ENCODE assay signal across 8 mouse cellular contexts in genomic region chr1:165634151-165634884, GRCm38 (mm10). TPM values are rescaled to one million over a fixed set of nuclear protein-coding genes. Genes with fewer than 3 reads are reported as not detected.
DNase-seq lines count a peak whose midpoint lies in the region; ATAC-seq and TF ChIP-seq lines count a peak whose summit lies in the region.

Gene Mpzl1 (minus strand): TSS chr1:165634538.

- under 1% methylated on average over 60 of the region's 73 CpGs for WGBS in forebrain, embryonic 13.5 days
- under 1% methylated on average over 68 of the region's 73 CpGs for WGBS in large intestine, adult 2 months
- WGBS in liver, postnatal 0 days (ENCODE audit: insufficient replicate concordance), result under 1% methylated on average over 55 of the region's 73 CpGs
- WGBS in neural tube, embryonic 14.5 days, result under 1% methylated on average over 55 of the region's 73 CpGs

- H3K27me3 ChIP-seq in ES-Bruce4 (ENCODE audit: control insufficient read depth, insufficient read depth, low read length, poor library complexity, severe bottlenecking), result no peaks in the 10 kb centered on the region
- no peaks in the 10 kb centered on the region for H3K27me3 ChIP-seq in forebrain, embryonic 13.5 days
- H3K27me3 ChIP-seq in liver, postnatal 0 days (ENCODE audit: insufficient read depth, low read length), result no peaks in the 10 kb centered on the region
- no peaks in the 10 kb centered on the region for H3K27me3 ChIP-seq in neural tube, embryonic 14.5 days (ENCODE audit: control insufficient read depth, insufficient read depth, low read length)

- no peak for TF ChIP-seq EP300 in ES-Bruce4 (IDR thresholded peaks at IDR 0.05; ENCODE audit: insufficient read depth, low read depth, low read length)
- no peak for TF ChIP-seq EP300 in liver, postnatal 0 days (IDR thresholded peaks at IDR 0.05; ENCODE audit: low read depth)

- peaks cover 5% of the 10 kb centered on the region for H3K4me1 ChIP-seq in ES-Bruce4 (ENCODE audit: control insufficient read depth, insufficient read depth, low read length)
- H3K4me1 ChIP-seq in forebrain, embryonic 13.5 days, result peaks cover 43% of the 10 kb centered on the region
- H3K4me1 ChIP-seq in liver, postnatal 0 days (ENCODE audit: insufficient read depth), result peaks cover 23% of the 10 kb centered on the region
- peaks cover 14% of the 10 kb centered on the region; the same call in 1 of the 2 replicates for H3K4me1 ChIP-seq in neural tube, embryonic 14.5 days (ENCODE audit: control insufficient read depth, insufficient read depth, low read length)

- peak within 1 kb of the TSS; percentile 74 for H3K9ac ChIP-seq in ES-Bruce4 (ENCODE audit: low read depth, poor library complexity, severe bottlenecking)
- H3K9ac ChIP-seq in forebrain, embryonic 13.5 days, result peak within 1 kb of the TSS; percentile 86
- H3K9ac ChIP-seq in liver, postnatal 0 days (replicated peaks), result peak within 1 kb of the TSS; percentile 82
- H3K9ac ChIP-seq in neural tube, embryonic 14.5 days (replicated peaks; ENCODE audit: low read depth, low read length), result peak within 1 kb of the TSS; percentile 87

- no peaks in the 10 kb centered on the region for H3K9me3 ChIP-seq in ES-Bruce4 (replicated peaks; ENCODE audit: control insufficient read depth, insufficient read depth, low read length, poor library complexity, severe bottlenecking)
- no peaks in the 10 kb centered on the region for H3K9me3 ChIP-seq in forebrain, embryonic 13.5 days (replicated peaks)
- H3K9me3 ChIP-seq in liver, postnatal 0 days (ENCODE audit: low read length), result no peaks in the 10 kb centered on the region
- H3K9me3 ChIP-seq in neural tube, embryonic 14.5 days (ENCODE audit: control insufficient read depth, low read length), result no peaks in the 10 kb centered on the region

- peak; percentile 86 for TF ChIP-seq POLR2A in ES-Bruce4 (IDR thresholded peaks at IDR 0.05; ENCODE audit: insufficient read depth, low read length)

- ATAC-seq in cerebellum, adult (ENCODE audit: insufficient number of reproducible peaks, low FRiP score, low TSS enrichment), result peak; percentile 93
- ATAC-seq in forebrain, embryonic 13.5 days, result peak; percentile 99
- ATAC-seq in liver, postnatal 0 days, result peak; percentile 99
- ATAC-seq in neural tube, embryonic 14.5 days (ENCODE audit: low read depth), result peak; percentile 99

- peak within 1 kb of the TSS; percentile 67 for H3K4me2 ChIP-seq in forebrain, embryonic 13.5 days
- H3K4me2 ChIP-seq in liver, postnatal 0 days (ENCODE audit: low read depth, low read length), result peak within 1 kb of the TSS; percentile 96
- peak within 1 kb of the TSS; percentile 80 for H3K4me2 ChIP-seq in neural tube, embryonic 14.5 days (ENCODE audit: low read depth, low read length)

- peak within 1 kb of the TSS; percentile 82 for H3K27ac ChIP-seq in ES-Bruce4 (ENCODE audit: insufficient read depth, low read length)
- peak within 1 kb of the TSS; percentile 96 for H3K27ac ChIP-seq in forebrain, embryonic 13.5 days
- peak within 1 kb of the TSS; percentile 91 for H3K27ac ChIP-seq in liver, postnatal 0 days (ENCODE audit: low read depth)
- H3K27ac ChIP-seq in neural tube, embryonic 14.5 days (ENCODE audit: low read depth, low read length), result peak within 1 kb of the TSS; percentile 93

- no peak for TF ChIP-seq CTCF in ES-Bruce4 (IDR thresholded peaks at IDR 0.05; ENCODE audit: low read depth, low read length)
- TF ChIP-seq CTCF in liver, postnatal 0 days (IDR thresholded peaks at IDR 0.05; ENCODE audit: low read depth), result no peak

- intact Hi-C loops in heart, postnatal 10 days (cut with DNase I), result loop anchor here (2.0 to 5.0 kb wide), 2 partner anchors 16 to 47 kb away; no protein-coding TSS in a partner anchor

- DNase-seq in heart, postnatal 10 days, result peak; percentile 99 to 100
- DNase-seq in large intestine, adult 2 months (ENCODE audit: low read depth, low spot score), result peak; percentile 95
- peak; percentile 98 for DNase-seq in liver, postnatal 0 days
- DNase-seq in testis, postnatal 10 days (ENCODE audit: low spot score), result peak; percentile 98

- H3K36me3 ChIP-seq in ES-Bruce4 (ENCODE audit: control insufficient read depth, insufficient read depth, low read length, poor library complexity, severe bottlenecking), result no peaks in the 10 kb centered on the region
- H3K36me3 ChIP-seq in forebrain, embryonic 13.5 days (ENCODE audit: poor library complexity, severe bottlenecking), result no peaks in the 10 kb centered on the region
- H3K36me3 ChIP-seq in liver, postnatal 0 days (replicated peaks; ENCODE audit: insufficient read depth, low read length), result no peaks in the 10 kb centered on the region
- no peaks in the 10 kb centered on the region for H3K36me3 ChIP-seq in neural tube, embryonic 14.5 days (ENCODE audit: control insufficient read depth, insufficient read depth, low read length)

- H3K4me3 ChIP-seq in ES-Bruce4 (ENCODE audit: low read depth, low read length), result peak within 1 kb of the TSS; percentile 81
- peak within 1 kb of the TSS; percentile 72 for H3K4me3 ChIP-seq in forebrain, embryonic 13.5 days
- H3K4me3 ChIP-seq in liver, postnatal 0 days (ENCODE audit: low read depth, low read length), result peak within 1 kb of the TSS; percentile 82
- peak within 1 kb of the TSS; percentile 92 for H3K4me3 ChIP-seq in neural tube, embryonic 14.5 days (ENCODE audit: low read depth, low read length)

RNA-seq across cellular contexts. Expression of gene Mpzl1, which starts in this region (rescaled TPM):
- 119 and 122 TPM in 2 replicates for polyA plus RNA-seq in ES-Bruce4 (2011; ENCODE audit: insufficient read depth, insufficient read length, low read depth, missing spikeins)
- polyA plus RNA-seq in forebrain, embryonic 13.5 days (2015; fragmentation: Nextera tagmentation; extraction: Ambion mirVana), result 127 and 131 TPM in 2 replicates
- total RNA-seq in heart, postnatal 10 days (2021), result 10 to 100 TPM; 49.4 to 57.7 TPM
- polyA plus RNA-seq in large intestine, adult 2 months (2012; rRNA removed), result 37.6 and 38.4 TPM in 2 replicates
- polyA plus RNA-seq in liver, postnatal 0 days (2015; fragmentation: Nextera tagmentation; extraction: Ambion mirVana), result 26.6 and 33.4 TPM in 2 replicates
- 155 and 182 TPM in 2 replicates for polyA plus RNA-seq in neural tube, embryonic 14.5 days (2014; fragmentation: Nextera tagmentation; extraction: Ambion mirVana)

Comparison
In these comparisons a context has a peak if more than half of its experiments do, and no peak if none do; other contexts are left out.
1. Peak in every context shown above with its lines: DNase-seq, ATAC-seq, H3K4me3 ChIP-seq and H3K27ac ChIP-seq.